Mouse (Mus musculus): ENCODE data around the gene Hif1an. TPM values are rescaled to one million over a fixed set of nuclear protein-coding genes. Genes with fewer than 3 reads are reported as not detected.
A peak's percentile ranks its signal among the peaks of the same experiment; 100 is the strongest.

Gene Hif1an
- polyA plus RNA-seq (2015; fragmentation: Nextera tagmentation; extraction: Ambion mirVana): 9.9 and 11.3 TPM in 2 replicates

- Histone ChIP-seq H3K27me3 (peaks cover 14% of the 10 kb centered on the region; the same call in 1 of the 2 replicates), H3K27ac (replicated peaks) (peak within 1 kb of the TSS; percentile 84), H3K9ac (peak within 1 kb of the TSS; percentile 67), H3K4me1 (replicated peaks) (peaks cover 22% of the 10 kb centered on the region), H3K36me3 (replicated peaks) (peaks cover 29% of the 10 kb centered on the region), H3K4me2 (peak within 1 kb of the TSS; percentile 81), H3K4me3 (replicated peaks) (peak within 1 kb of the TSS; percentile 83), H3K9me3 (replicated peaks) (no peaks in the 10 kb centered on the region)
- WGBS (ENCODE audit: insufficient replicate concordance): under 1% methylated on average over 33 of the region's 33 CpGs
- peak; percentile 99 for ATAC-seq (ENCODE audit: insufficient read depth)
Measured at GRCm38 (mm10) chr19:44562652-44563206, at the start of gene Hif1an. TSS of gene Hif1an (plus strand) at chr19:44562850.

- Histone ChIP-seq H3K9me3 (replicated peaks) (no peaks in the 10 kb centered on the region), H3K9ac (no peak overlapping the region), H3K4me2 (no peak overlapping the region), H3K36me3 (replicated peaks) (no peaks in the 10 kb centered on the region), H3K27ac (replicated peaks) (no peak overlapping the region), H3K27me3 (peaks cover 89% of the 10 kb centered on the region), H3K4me1 (replicated peaks) (peaks cover 4% of the 10 kb centered on the region; the same call in 1 of the 2 replicates), H3K4me3 (replicated peaks) (no peak overlapping the region)
- ATAC-seq (ENCODE audit: insufficient read depth): no peak
- WGBS (ENCODE audit: insufficient replicate concordance): 20% methylated on average over 11 of the region's 11 CpGs
Measured at GRCm38 (mm10) chr19:44513054-44513833, 49.4 kb upstream of the Hif1an start.

GRCm38 (mm10) chr19:44513921-44514482, 48.6 kb upstream of the Hif1an start:
- no peak for ATAC-seq (ENCODE audit: insufficient read depth)
- H3K4me2 ChIP-seq: no peak overlapping the region
- H3K27ac ChIP-seq (replicated peaks): no peak overlapping the region
- WGBS (ENCODE audit: insufficient replicate concordance): 22% methylated on average over 7 of the region's 7 CpGs
- peaks cover 90% of the 10 kb centered on the region for H3K27me3 ChIP-seq
- no peak overlapping the region for H3K4me3 ChIP-seq (replicated peaks)
- H3K36me3 ChIP-seq (replicated peaks): no peaks in the 10 kb centered on the region
- H3K4me1 ChIP-seq (replicated peaks): peaks cover 4% of the 10 kb centered on the region; the same call in 1 of the 2 replicates
- H3K9me3 ChIP-seq (replicated peaks): no peaks in the 10 kb centered on the region
- no peak overlapping the region for H3K9ac ChIP-seq

- H3K36me3 ChIP-seq (replicated peaks): no peaks in the 10 kb centered on the region
- no peak overlapping the region for H3K4me2 ChIP-seq
- peaks cover 82% of the 10 kb centered on the region for H3K27me3 ChIP-seq
- H3K9me3 ChIP-seq (replicated peaks): no peaks in the 10 kb centered on the region
- H3K4me1 ChIP-seq (replicated peaks): peaks cover 4% of the 10 kb centered on the region; the same call in 1 of the 2 replicates
- no peak overlapping the region for H3K4me3 ChIP-seq (replicated peaks)
- H3K27ac ChIP-seq (replicated peaks): no peak overlapping the region
- no peak for ATAC-seq (ENCODE audit: insufficient read depth)
- H3K9ac ChIP-seq: no peak overlapping the region
- 37% methylated on average over 14 of the region's 14 CpGs for WGBS (ENCODE audit: insufficient replicate concordance)
Measured at GRCm38 (mm10) chr19:44514521-44515451, 47.9 kb upstream of the Hif1an start.

GRCm38 (mm10) chr19:44515769-44516168, 46.9 kb upstream of the Hif1an start:
- no peak for ATAC-seq (ENCODE audit: insufficient read depth)
- Histone ChIP-seq H3K9ac (no peak overlapping the region), H3K27me3 (peaks cover 72% of the 10 kb centered on the region), H3K4me3 (replicated peaks) (no peak overlapping the region), H3K27ac (replicated peaks) (no peak overlapping the region), H3K36me3 (replicated peaks) (no peaks in the 10 kb centered on the region), H3K9me3 (replicated peaks) (no peaks in the 10 kb centered on the region), H3K4me2 (no peak overlapping the region), H3K4me1 (replicated peaks) (peaks cover 4% of the 10 kb centered on the region; the same call in 1 of the 2 replicates)
- WGBS (ENCODE audit: insufficient replicate concordance): 38% methylated on average over 6 of the region's 6 CpGs

GRCm38 (mm10) chr19:44517996-44518768, 44.5 kb upstream of the Hif1an start:
- Histone ChIP-seq H3K4me2 (no peak overlapping the region), H3K27me3 (peaks cover 48% of the 10 kb centered on the region), H3K4me3 (replicated peaks) (no peak overlapping the region), H3K27ac (replicated peaks) (no peak overlapping the region), H3K9me3 (replicated peaks) (no peaks in the 10 kb centered on the region), H3K36me3 (replicated peaks) (no peaks in the 10 kb centered on the region), H3K9ac (no peak overlapping the region), H3K4me1 (replicated peaks) (no peaks in the 10 kb centered on the region)
- ATAC-seq (ENCODE audit: insufficient read depth): no peak
- 50% methylated on average over 12 of the region's 12 CpGs for WGBS (ENCODE audit: insufficient replicate concordance)

GRCm38 (mm10) chr19:44519152-44519551, 43.5 kb upstream of the Hif1an start:
- H3K4me3 ChIP-seq (replicated peaks): no peak overlapping the region
- no peaks in the 10 kb centered on the region for H3K4me1 ChIP-seq (replicated peaks)
- no peaks in the 10 kb centered on the region for H3K9me3 ChIP-seq (replicated peaks)
- no peak overlapping the region for H3K27ac ChIP-seq (replicated peaks)
- H3K9ac ChIP-seq: no peak overlapping the region
- no peak overlapping the region for H3K4me2 ChIP-seq
- no peak for ATAC-seq (ENCODE audit: insufficient read depth)
- no peaks in the 10 kb centered on the region for H3K36me3 ChIP-seq (replicated peaks)
- H3K27me3 ChIP-seq: peaks cover 38% of the 10 kb centered on the region
- 37% methylated on average over 7 of the region's 7 CpGs for WGBS (ENCODE audit: insufficient replicate concordance)

- H3K9ac ChIP-seq: no peak overlapping the region
- H3K27me3 ChIP-seq: no peaks in the 10 kb centered on the region
- H3K36me3 ChIP-seq (replicated peaks): no peaks in the 10 kb centered on the region
- WGBS (ENCODE audit: insufficient replicate concordance): 60% methylated on average over 9 of the region's 9 CpGs
- no peak overlapping the region for H3K4me3 ChIP-seq (replicated peaks)
- no peaks in the 10 kb centered on the region for H3K9me3 ChIP-seq (replicated peaks)
- ATAC-seq (ENCODE audit: insufficient read depth): no peak
- H3K27ac ChIP-seq (replicated peaks): no peak overlapping the region
- no peaks in the 10 kb centered on the region for H3K4me1 ChIP-seq (replicated peaks)
- no peak overlapping the region for H3K4me2 ChIP-seq
Measured at GRCm38 (mm10) chr19:44525551-44526205, 37.0 kb upstream of the Hif1an start.

GRCm38 (mm10) chr19:44530018-44530417, 32.6 kb upstream of the Hif1an start:
- no peak overlapping the region for H3K4me2 ChIP-seq
- no peak overlapping the region for H3K9ac ChIP-seq
- 61% methylated on average over 6 of the region's 6 CpGs for WGBS (ENCODE audit: insufficient replicate concordance)
- H3K27ac ChIP-seq (replicated peaks): no peak overlapping the region
- H3K4me1 ChIP-seq (replicated peaks): no peaks in the 10 kb centered on the region
- no peak overlapping the region for H3K4me3 ChIP-seq (replicated peaks)
- H3K9me3 ChIP-seq (replicated peaks): no peaks in the 10 kb centered on the region
- no peaks in the 10 kb centered on the region for H3K27me3 ChIP-seq
- H3K36me3 ChIP-seq (replicated peaks): no peaks in the 10 kb centered on the region
- no peak for ATAC-seq (ENCODE audit: insufficient read depth)

GRCm38 (mm10) chr19:44535376-44535775, 27.3 kb upstream of the Hif1an start:
- Histone ChIP-seq H3K36me3 (replicated peaks) (no peaks in the 10 kb centered on the region), H3K9ac (no peak overlapping the region), H3K4me1 (replicated peaks) (no peaks in the 10 kb centered on the region), H3K27ac (replicated peaks) (no peak overlapping the region), H3K4me3 (replicated peaks) (no peak overlapping the region), H3K4me2 (no peak overlapping the region), H3K27me3 (no peaks in the 10 kb centered on the region), H3K9me3 (replicated peaks) (no peaks in the 10 kb centered on the region)
- no peak for ATAC-seq (ENCODE audit: insufficient read depth)
- 34% methylated on average over 3 of the region's 3 CpGs for WGBS (ENCODE audit: insufficient replicate concordance)

Measured in liver, embryonic 15.5 days (tissue).